Mouse (Mus musculus) induced T-regulatory cell, adult 2 months (primary cell): ENCODE results near the gene Gm6614.
"Not testable (repeated sequence)": the region's sequence is repeated elsewhere in the genome, so short reads cannot be mapped to it uniquely, and the experiment has no call there.

Source experiments
- DNase-seq: peaks from one replicate; pipeline ENCODE4 v3.0.0-alpha.2; 2012; ENCODE audit warnings: low read depth

The Gm6614 gene

GRCm38 (mm10) chr6:142011364-142011955, at the start of gene Gm6614:
Gene Gm6614, minus strand, starts transcription at chr6:142011414.
- DNase-seq, result no peak

GRCm38 (mm10) chr6:142058281-142058680, 47.1 kb upstream of the Gm6614 start:
- DNase-seq, result not testable (repeated sequence)

GRCm38 (mm10) chr6:142047689-142048088, 36.5 kb upstream of the Gm6614 start:
- DNase-seq, result no peak

- DNase-seq, result no peak
Measured at GRCm38 (mm10) chr6:142045746-142046145, 34.5 kb upstream of the Gm6614 start.

GRCm38 (mm10) chr6:142041896-142042295, 30.7 kb upstream of the Gm6614 start:
- DNase-seq, result no peak

- DNase-seq, result peak; percentile 37
Measured at GRCm38 (mm10) chr6:142040306-142041175, 29.3 kb upstream of the Gm6614 start.

GRCm38 (mm10) chr6:142035771-142036170, 24.6 kb upstream of the Gm6614 start:
- no peak for DNase-seq

GRCm38 (mm10) chr6:142021671-142022070, 10.5 kb upstream of the Gm6614 start:
- no peak for DNase-seq

- no peak for DNase-seq
Measured at GRCm38 (mm10) chr6:141986772-141987171, 24.4 kb downstream of the Gm6614 start.

- DNase-seq, result no peak
Measured at GRCm38 (mm10) chr6:141984644-141985043, 26.6 kb downstream of the Gm6614 start.

- no peak for DNase-seq
Measured at GRCm38 (mm10) chr6:141962420-141962819, 48.8 kb downstream of the Gm6614 start.

- DNase-seq, result no peak
Measured at GRCm38 (mm10) chr6:141961861-141962260, 49.4 kb downstream of the Gm6614 start.

- DNase-seq, result no peak
Measured at GRCm38 (mm10) chr6:141960482-141960881, 50.7 kb downstream of the Gm6614 start.

GRCm38 (mm10) chr6:141946862-141947261, 64.4 kb downstream of the Gm6614 start, which contains the start of gene Slco1a1:
Gene Slco1a1, minus strand, starts transcription at chr6:141946962.
- no peak for DNase-seq

GRCm38 (mm10) chr6:141940451-141940850, 70.8 kb downstream of the Gm6614 start:
- no peak for DNase-seq
